Mouse (Mus musculus) mouse embryonic stem cell (cell line): ENCODE measurements around the gene Magix.

Experiments
- in situ Hi-C, 2 experiments: fragments of 300-500 bp; cut with MboI; formaldehyde crosslinking; loops; 1 replicate in 1 of 2; 3 replicates in 1 of 2; pipeline ENCODE4 v1.14.3; 2019 to 2020; ENCODE audit warnings: low sequenced_read_pairs in 2 of 2, low pct_unique_long_range_greater_than_20kb in 1 of 2, mixed read lengths in 1 of 2; ENCODE audit not compliant: unreplicated experiment in 1 of 2

Magix gene

GRCm38 (mm10) chrX:7645349-7645748 lies 35.7 kb downstream of the Magix start:
- in situ Hi-C loops = no loop called here

DNA sequence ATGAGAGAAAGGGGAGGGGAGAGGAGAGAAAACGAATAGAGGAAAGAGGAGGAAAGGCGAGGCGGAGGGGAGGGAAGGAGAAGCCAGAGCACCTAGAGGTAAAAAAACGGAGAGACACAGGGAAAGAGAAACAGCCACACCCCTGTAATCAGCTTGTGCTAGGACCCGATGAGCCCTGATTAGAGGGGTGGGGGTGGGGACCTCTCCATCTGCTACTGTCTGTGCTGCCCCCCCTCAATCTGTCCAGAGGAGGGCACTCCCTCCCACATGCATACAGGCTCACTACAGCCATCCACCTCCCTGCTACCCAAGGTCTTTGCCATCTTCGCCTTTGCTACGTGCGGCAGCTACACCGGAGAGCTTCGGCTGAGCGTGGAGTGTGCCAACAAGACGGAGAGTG lies 40.3 kb downstream of the Magix start:
- in situ Hi-C loops = no loop called here

DNA sequence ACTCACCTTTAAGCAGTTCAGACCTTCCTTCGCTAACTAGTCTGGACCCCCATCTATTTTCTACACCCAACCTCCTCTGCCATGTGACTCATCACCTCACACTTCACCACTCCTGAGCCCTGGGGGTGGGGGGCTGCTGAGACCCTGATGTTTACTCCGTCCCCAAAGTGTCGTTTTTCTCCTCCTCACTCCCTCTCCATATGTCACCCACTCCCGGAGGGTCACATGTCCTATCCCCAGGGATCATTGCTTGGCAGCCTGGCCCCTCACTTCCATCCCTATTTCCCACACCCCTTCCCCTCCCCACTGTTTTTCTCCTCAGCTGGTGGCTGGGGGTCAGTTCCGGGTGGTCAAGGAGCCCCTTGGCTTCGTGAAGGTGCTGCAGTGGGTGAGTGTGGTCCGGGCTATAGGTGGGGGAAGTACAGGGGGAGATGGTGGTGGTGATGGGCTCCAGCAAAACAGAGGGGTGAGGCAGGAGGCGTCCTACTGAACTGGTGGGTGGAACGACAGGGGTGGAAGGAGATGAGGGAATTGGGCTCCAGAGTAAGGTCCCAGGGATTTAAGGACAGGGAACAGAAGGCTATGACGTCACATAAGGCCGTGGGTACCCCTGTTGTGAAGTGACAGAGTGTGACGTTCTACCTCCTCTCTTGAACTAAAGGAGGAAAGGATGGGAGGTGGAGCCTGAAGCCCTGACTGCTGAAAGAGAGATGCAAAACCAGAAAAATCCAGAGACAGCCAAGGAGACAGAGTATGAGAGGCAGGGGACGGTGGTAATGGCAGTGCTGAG lies 41.3 kb downstream of the Magix start:
- in situ Hi-C loops = no loop called here

- in situ Hi-C loops = no loop called here
These were observed 42.5 kb downstream of the Magix start, which contains the start of gene Syp for GRCm38 (mm10) chrX:7638401-7639091. Gene Syp, plus strand, starts transcription at chrX:7638471.

DNA sequence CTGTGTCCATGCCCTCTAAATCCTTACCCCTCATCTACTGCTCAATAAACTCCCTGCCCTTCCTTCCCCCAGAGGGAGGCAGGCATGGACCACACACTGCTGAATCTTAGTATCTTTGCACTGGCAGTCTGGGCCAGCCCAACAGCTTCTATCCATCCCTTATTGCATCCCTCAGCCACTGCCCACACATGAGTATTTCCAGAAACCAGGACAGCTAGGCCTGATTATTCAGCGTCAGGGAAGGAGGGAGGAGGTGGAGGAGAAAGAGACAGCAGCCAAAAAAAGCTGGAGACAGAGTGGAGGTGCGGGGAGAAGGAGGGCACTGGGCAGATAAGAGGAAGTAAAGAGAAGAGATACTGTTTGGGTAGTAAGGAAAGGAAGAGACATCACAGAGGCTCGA lies 46.0 kb downstream of the Magix start:
- in situ Hi-C loops = no loop called here

- in situ Hi-C loops = no loop called here
These were observed 48.5 kb downstream of the Magix start for GRCm38 (mm10) chrX:7632560-7632959.
